Mouse (Mus musculus) G1E (cell line): ENCODE measurements around the gene Pan3.

Source experiments
- CTCF ChIP-seq: IDR thresholded peaks from 2 replicates; pipeline ENCODE4 v1.5.1; 2012; ENCODE audit warnings: low read depth, low read length, inconsistent platforms, mixed read lengths
- GATA1 ChIP-seq: IDR thresholded peaks from 2 replicates; pipeline ENCODE4 v1.6.1; 2012; ENCODE audit warnings: borderline replicate concordance, low read length, inconsistent platforms, mixed read lengths
- GATA2 ChIP-seq: IDR thresholded peaks from 2 replicates; pipeline ENCODE4 v1.6.1; 2012; ENCODE audit warnings: low read depth, low read length, inconsistent platforms, borderline replicate concordance
- TAL1 ChIP-seq: conservative IDR thresholded peaks from 2 replicates; pipeline ENCODE4 v1.6.1; 2012; ENCODE audit warnings: low read depth, low read length, inconsistent platforms, mixed read lengths

DNA sequence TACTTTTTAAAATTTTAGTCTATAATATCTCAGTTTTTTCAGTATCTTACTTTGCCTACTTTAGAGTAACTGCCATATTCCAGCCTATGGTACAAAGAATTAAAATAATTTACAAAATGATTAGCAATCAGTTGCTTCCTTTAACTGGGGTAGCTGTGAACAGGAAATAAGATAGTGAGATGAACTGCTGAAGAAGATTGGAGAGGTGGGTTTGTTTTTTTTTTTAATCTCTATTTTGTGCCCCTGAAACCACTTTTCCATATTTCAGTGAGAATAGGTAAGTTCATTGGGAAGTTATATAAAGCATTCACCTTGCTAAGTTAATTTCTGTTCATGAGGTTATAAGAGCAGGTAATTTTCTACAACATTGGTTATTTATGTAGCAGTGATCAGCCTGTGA lies 36.4 kb downstream of the Pan3 start:
- TF ChIP-seq CTCF (no peak), GATA2 (no peak), GATA1 (no peak), TAL1 (no peak)
